Mouse (Mus musculus): ENCODE results near the gene Ankrd6.

- TF ChIP-seq CTCF (IDR thresholded peaks at IDR 0.05; ENCODE audit: extremely low read depth, insufficient read depth, insufficient read length, insufficient replicate concordance) (no peak), POLR2A (IDR thresholded peaks at IDR 0.05; ENCODE audit: low read depth, low read length) (no peak)
Measured at GRCm38 (mm10) chr4:32989346-32989745, 38.7 kb upstream of the Ankrd6 start.
